Mouse (Mus musculus): ENCODE data around the gene Optc.

Gene Optc

GRCm38 (mm10) chr1:133882283-133883217 lies 25.2 kb downstream of the Optc start:
- DNase-seq (ENCODE audit: low read depth), result no peak

GRCm38 (mm10) chr1:133881813-133882212 lies 26.0 kb downstream of the Optc start:
- DNase-seq (ENCODE audit: low read depth), result no peak

GRCm38 (mm10) chr1:133878825-133879423 lies 28.9 kb downstream of the Optc start:
- no peak for DNase-seq (ENCODE audit: low read depth)

- DNase-seq (ENCODE audit: low read depth), result no peak
These were observed 30.9 kb downstream of the Optc start for GRCm38 (mm10) chr1:133876936-133877335.

GRCm38 (mm10) chr1:133873086-133873813 lies 34.5 kb downstream of the Optc start:
- DNase-seq (ENCODE audit: low read depth), result no peak

GRCm38 (mm10) chr1:133871241-133871640 lies 36.6 kb downstream of the Optc start:
- no peak for DNase-seq (ENCODE audit: low read depth)

GRCm38 (mm10) chr1:133869221-133869620 lies 38.6 kb downstream of the Optc start:
- DNase-seq (ENCODE audit: low read depth), result no peak

GRCm38 (mm10) chr1:133863257-133863997 lies 44.4 kb downstream of the Optc start:
- DNase-seq (ENCODE audit: low read depth), result no peak

GRCm38 (mm10) chr1:133861028-133861427 lies 46.8 kb downstream of the Optc start:
- no peak for DNase-seq (ENCODE audit: low read depth)

GRCm38 (mm10) chr1:133859821-133860711 lies 47.7 kb downstream of the Optc start:
- no peak for DNase-seq (ENCODE audit: low read depth)

- DNase-seq (ENCODE audit: low read depth), result no peak
These were observed 48.5 kb downstream of the Optc start for GRCm38 (mm10) chr1:133859257-133859656.

GRCm38 (mm10) chr1:133857781-133858180 lies 50.0 kb downstream of the Optc start:
- DNase-seq (ENCODE audit: low read depth), result no peak

- DNase-seq (ENCODE audit: low read depth), result no peak
These were observed 50.6 kb downstream of the Optc start for GRCm38 (mm10) chr1:133857171-133857570.

- DNase-seq (ENCODE audit: low read depth), result no peak
These were observed 51.1 kb downstream of the Optc start for GRCm38 (mm10) chr1:133856655-133857054.

GRCm38 (mm10) chr1:133856133-133856541 lies 51.7 kb downstream of the Optc start:
- no peak for DNase-seq (ENCODE audit: low read depth)

GRCm38 (mm10) chr1:133855274-133856017 lies 52.4 kb downstream of the Optc start:
- no peak for DNase-seq (ENCODE audit: low read depth)

- peak; percentile 33 for DNase-seq (ENCODE audit: low read depth)
These were observed 53.2 kb downstream of the Optc start for GRCm38 (mm10) chr1:133854421-133855273.

Data from induced T-regulatory cell, adult 2 months (primary cell).